Mouse (Mus musculus): ENCODE data around the gene Fam161b. TPM values are rescaled to one million over a fixed set of nuclear protein-coding genes. Genes with fewer than 3 reads are reported as not detected.

Fam161b gene
- total RNA-seq, 2 experiments from 2014 or later, result 0.40 to 0.58 TPM

Other genes with a start within 250 kb of the Fam161b start
- gene Dnal1, start 247.5 kb downstream of the Fam161b start, total RNA-seq (2015), result 0.33 and 0.62 TPM in 2 replicates
- gene Dnal1, start 247.5 kb downstream of the Fam161b start, total RNA-seq (2017), result not detected in 2 replicates
- gene Pnma1, start 213.3 kb downstream of the Fam161b start, total RNA-seq (2015), result 0.32 and 0.65 TPM in 2 replicates
- gene Pnma1, start 213.3 kb downstream of the Fam161b start, total RNA-seq (2017), result 0.16 and 0.73 TPM in 2 replicates
- 24.6 and 27.0 TPM in 2 replicates for gene Elmsan1, start 143.0 kb downstream of the Fam161b start, total RNA-seq (2015)
- gene Elmsan1, start 143.0 kb downstream of the Fam161b start, total RNA-seq (2017), result 17.0 and 25.0 TPM in 2 replicates
- 14.3 and 18.9 TPM in 2 replicates for gene Ptgr2, start 76.6 kb downstream of the Fam161b start, total RNA-seq (2015)
- gene Ptgr2, start 76.6 kb downstream of the Fam161b start, total RNA-seq (2017), result 52.4 and 52.9 TPM in 2 replicates
- 37.7 and 43.1 TPM in 2 replicates for gene Zfp410, start 45.0 kb downstream of the Fam161b start, total RNA-seq (2015)
- gene Zfp410, start 45.0 kb downstream of the Fam161b start, total RNA-seq (2017), result 25.3 and 32.6 TPM in 2 replicates
- 10.1 and 10.4 TPM in 2 replicates for gene Coq6, start 176 bp downstream of the Fam161b start, total RNA-seq (2015)
- 5.7 and 7.9 TPM in 2 replicates for gene Coq6, start 176 bp downstream of the Fam161b start, total RNA-seq (2017)
- 8.8 and 11.0 TPM in 2 replicates for gene Entpd5, start 47.2 kb upstream of the Fam161b start, total RNA-seq (2015)
- 10.5 and 11.2 TPM in 2 replicates for gene Entpd5, start 47.2 kb upstream of the Fam161b start, total RNA-seq (2017)
- gene Bbof1, start 47.2 kb upstream of the Fam161b start, total RNA-seq (2015), result 0.36 and 1.1 TPM in 2 replicates
- 1.5 and 2.3 TPM in 2 replicates for gene Bbof1, start 47.2 kb upstream of the Fam161b start, total RNA-seq (2017)
- 27.5 and 30.5 TPM in 2 replicates for gene Rnf113a2, start 55.4 kb upstream of the Fam161b start, total RNA-seq (2015)
- gene Rnf113a2, start 55.4 kb upstream of the Fam161b start, total RNA-seq (2017), result 31.2 and 32.2 TPM in 2 replicates
- 8.6 and 9.3 TPM in 2 replicates for gene Aldh6a1, start 89.2 kb upstream of the Fam161b start, total RNA-seq (2015)
- 4.3 and 5.9 TPM in 2 replicates for gene Aldh6a1, start 89.2 kb upstream of the Fam161b start, total RNA-seq (2017)
- gene Lin52, start 89.6 kb upstream of the Fam161b start, total RNA-seq (2015), result 12.5 and 14.9 TPM in 2 replicates
- gene Lin52, start 89.6 kb upstream of the Fam161b start, total RNA-seq (2017), result 10.7 and 21.3 TPM in 2 replicates
- gene Vsx2, start 207.9 kb upstream of the Fam161b start, total RNA-seq (2015), result not detected in 2 replicates
- gene Vsx2, start 207.9 kb upstream of the Fam161b start, total RNA-seq (2017), result not detected in 2 replicates

Data from megakaryocyte, adult 5-6 weeks (primary cell).